Mouse (Mus musculus) kidney, embryonic 14.5 days (tissue): ENCODE data around the gene Minos1. TPM values are rescaled to one million over a fixed set of nuclear protein-coding genes. Genes with fewer than 3 reads are reported as not detected.

Experiments
- ATAC-seq: fragments of 200-750 bp; cut with Nextera tagmentation; 2 replicates; pipeline ENCODE4 v1.8.0; 2017; ENCODE audit warnings: moderate number of reproducible peaks, mild to moderate bottlenecking, moderate TSS enrichment, moderate library complexity; ENCODE audit not compliant: low FRiP score, low TSS enrichment
- H3K27ac ChIP-seq: fragments of 300-500 bp; sonication (generic); 2 replicates; pipeline ENCODE4 v1.5.1; 2014; ENCODE audit warnings: low read depth, mild to moderate bottlenecking, low read length, moderate library complexity, mixed read lengths
- H3K27me3 ChIP-seq: fragments of 300-500 bp; sonication (generic); 2 replicates; pipeline ENCODE4 v1.6.1; 2014; ENCODE audit warnings: mild to moderate bottlenecking, low read length; ENCODE audit not compliant: control insufficient read depth, insufficient read depth
- H3K36me3 ChIP-seq: fragments of 300-500 bp; sonication (generic); 2 replicates; pipeline ENCODE4 v1.6.1; 2014; ENCODE audit warnings: low read length, mixed read lengths; ENCODE audit not compliant: control insufficient read depth, insufficient read depth
- H3K4me1 ChIP-seq: fragments of 300-500 bp; sonication (generic); 2 replicates; pipeline ENCODE4 v1.6.1; 2014; ENCODE audit warnings: low read length, mixed read lengths; ENCODE audit not compliant: control insufficient read depth, insufficient read depth
- H3K4me2 ChIP-seq: fragments of 300-500 bp; sonication (generic); replicated peaks from 2 replicates; pipeline ENCODE4 v1.6.1; 2014; ENCODE audit warnings: low read depth, mild to moderate bottlenecking, low read length
- H3K4me3 ChIP-seq: fragments of 300-500 bp; sonication (generic); 2 replicates; pipeline ENCODE4 v1.5.1; 2014; ENCODE audit warnings: mild to moderate bottlenecking, low read length
- H3K9ac ChIP-seq: fragments of 300-500 bp; sonication (generic); 2 replicates; pipeline ENCODE4 v1.6.1; 2014; ENCODE audit warnings: low read depth, mild to moderate bottlenecking, low read length, moderate library complexity
- H3K9me3 ChIP-seq: fragments of 300-500 bp; sonication (generic); 2 replicates; pipeline ENCODE4 v1.6.1; 2016; ENCODE audit warnings: low read length; ENCODE audit not compliant: control insufficient read depth
- WGBS: fragments of 180-500 bp; shearing (Covaris S2); extraction: QIAGEN DNeasy Blood & Tissue Kit; methylation state at CpG from one replicate; pipeline ENCODE4 v1.1.7; 2014; 5-methylcytosine and 5-hydroxymethylcytosine counted together
- polyA plus RNA-seq: library from polyadenylated mRNA; unstranded; fragments of >200 nt; fragmentation: Nextera tagmentation; extraction: Ambion mirVana; gene quantifications from 2 replicates; pipeline ENCODE4 v1.2.1, GENCODE M21; 2014

The Minos1 gene
- polyA plus RNA-seq, 1 experiment from 2014 or later: 509 TPM

GRCm38 (mm10) chr4:139115721-139116120 is 15.2 kb downstream of the Minos1 start:
- no peak for ATAC-seq
- H3K9me3 ChIP-seq: no peaks in the 10 kb centered on the region
- no peaks in the 10 kb centered on the region for H3K36me3 ChIP-seq
- H3K9ac ChIP-seq: no peak overlapping the region
- WGBS: 92% methylated on average over 5 of the region's 5 CpGs
- no peak overlapping the region for H3K4me2 ChIP-seq
- H3K27ac ChIP-seq: no peak overlapping the region
- H3K4me1 ChIP-seq: peaks cover 25% of the 10 kb centered on the region
- H3K4me3 ChIP-seq: no peak overlapping the region
- no peaks in the 10 kb centered on the region for H3K27me3 ChIP-seq

GRCm38 (mm10) chr4:139112482-139112881 is 18.4 kb downstream of the Minos1 start:
- ATAC-seq: no peak

GRCm38 (mm10) chr4:139111421-139111820 is 19.5 kb downstream of the Minos1 start:
- Histone ChIP-seq H3K4me1 (peaks cover 21% of the 10 kb centered on the region), H3K9me3 (no peaks in the 10 kb centered on the region), H3K9ac (no peak overlapping the region), H3K4me2 (no peak overlapping the region; the same call in 1 of the 2 replicates), H3K36me3 (no peaks in the 10 kb centered on the region), H3K4me3 (no peak overlapping the region), H3K27me3 (no peaks in the 10 kb centered on the region), H3K27ac (peak overlapping the region; percentile 77; the same call in 1 of the 2 replicates)
- WGBS: 6% methylated on average over 3 of the region's 3 CpGs
- no peak for ATAC-seq

More at GRCm38 (mm10) chr4:139112482-139112881, 18.4 kb downstream of the Minos1 start:
- Histone ChIP-seq H3K27ac (no peak overlapping the region), H3K4me1 (peaks cover 21% of the 10 kb centered on the region), H3K27me3 (no peaks in the 10 kb centered on the region), H3K36me3 (no peaks in the 10 kb centered on the region), H3K4me3 (no peak overlapping the region), H3K4me2 (no peak overlapping the region), H3K9me3 (no peaks in the 10 kb centered on the region), H3K9ac (no peak overlapping the region)
- 72% methylated on average over 3 of the region's 3 CpGs for WGBS

- Histone ChIP-seq H3K4me1 (peaks cover 21% of the 10 kb centered on the region), H3K4me3 (no peak overlapping the region), H3K27ac (peak overlapping the region; percentile 77; the same call in 1 of the 2 replicates), H3K9ac (no peak overlapping the region), H3K27me3 (no peaks in the 10 kb centered on the region), H3K4me2 (no peak overlapping the region; the same call in 1 of the 2 replicates), H3K36me3 (no peaks in the 10 kb centered on the region), H3K9me3 (no peaks in the 10 kb centered on the region)
- ATAC-seq: no peak
- 48% methylated on average over 3 of the region's 3 CpGs for WGBS
Observed at GRCm38 (mm10) chr4:139110858-139111257, 20.1 kb downstream of the Minos1 start.

GRCm38 (mm10) chr4:139105453-139105852 is 25.5 kb downstream of the Minos1 start:
- WGBS: 94% methylated on average over 1 of the region's 1 CpGs

GRCm38 (mm10) chr4:139101546-139101945 is 29.4 kb downstream of the Minos1 start:
- no peak for ATAC-seq

More at GRCm38 (mm10) chr4:139105453-139105852, 25.5 kb downstream of the Minos1 start:
- Histone ChIP-seq H3K9me3 (no peaks in the 10 kb centered on the region), H3K27me3 (no peaks in the 10 kb centered on the region), H3K4me1 (peaks cover under 1% of the 10 kb centered on the region; the same call in 1 of the 2 replicates), H3K36me3 (peaks cover 21% of the 10 kb centered on the region), H3K4me3 (no peak overlapping the region), H3K9ac (no peak overlapping the region), H3K4me2 (no peak overlapping the region), H3K27ac (no peak overlapping the region)
- ATAC-seq: no peak

GRCm38 (mm10) chr4:139100326-139100725 is 30.6 kb downstream of the Minos1 start:
- Histone ChIP-seq H3K4me3 (no peak overlapping the region), H3K4me2 (no peak overlapping the region), H3K4me1 (peaks cover 6% of the 10 kb centered on the region; the same call in 1 of the 2 replicates), H3K36me3 (peaks cover 21% of the 10 kb centered on the region), H3K9ac (no peak overlapping the region), H3K9me3 (no peaks in the 10 kb centered on the region), H3K27me3 (no peaks in the 10 kb centered on the region), H3K27ac (no peak overlapping the region)
- WGBS: 92% methylated on average over 8 of the region's 8 CpGs
- no peak for ATAC-seq

More at GRCm38 (mm10) chr4:139101546-139101945, 29.4 kb downstream of the Minos1 start:
- Histone ChIP-seq H3K36me3 (peaks cover 21% of the 10 kb centered on the region), H3K9me3 (no peaks in the 10 kb centered on the region), H3K4me1 (no peaks in the 10 kb centered on the region), H3K27ac (no peak overlapping the region), H3K4me3 (no peak overlapping the region), H3K9ac (no peak overlapping the region), H3K4me2 (no peak overlapping the region), H3K27me3 (no peaks in the 10 kb centered on the region)
- WGBS: 89% methylated on average over 6 of the region's 6 CpGs

GRCm38 (mm10) chr4:139096201-139096600 is 34.7 kb downstream of the Minos1 start:
- Histone ChIP-seq H3K9me3 (no peaks in the 10 kb centered on the region; the same call in 1 of the 2 replicates), H3K27me3 (no peaks in the 10 kb centered on the region), H3K4me1 (peaks cover 18% of the 10 kb centered on the region), H3K27ac (no peak overlapping the region), H3K36me3 (no peaks in the 10 kb centered on the region), H3K4me2 (no peak overlapping the region), H3K9ac (no peak overlapping the region), H3K4me3 (no peak overlapping the region)
- WGBS: 41% methylated on average over 5 of the region's 5 CpGs
- no peak for ATAC-seq

GRCm38 (mm10) chr4:139095406-139095805 is 35.5 kb downstream of the Minos1 start:
- Histone ChIP-seq H3K27me3 (0 out of 2 replicates have a peak, but pooled peaks cover 3% of the 10 kb centered on the region), H3K4me3 (no peak overlapping the region), H3K4me1 (peaks cover 22% of the 10 kb centered on the region), H3K27ac (no peak overlapping the region), H3K4me2 (no peak overlapping the region), H3K9ac (no peak overlapping the region), H3K9me3 (no peaks in the 10 kb centered on the region; the same call in 1 of the 2 replicates), H3K36me3 (no peaks in the 10 kb centered on the region)
- 45% methylated on average over 1 of the region's 1 CpGs for WGBS
- ATAC-seq: 0 out of 2 replicates have a peak, but pooled peaks have one; percentile 6
